In genomic region chr8:118284112-118285029, GRCm38 (mm10) we compare ENCODE assay signal across 8 mouse cellular contexts. TPM values are rescaled to one million over a fixed set of nuclear protein-coding genes. Genes with fewer than 3 reads are reported as not detected.
DNase-seq lines count a peak whose midpoint lies in the region; ATAC-seq and TF ChIP-seq lines count a peak whose summit lies in the region.

No protein-coding gene starts in this region.

- H3K27ac ChIP-seq in kidney, adult 2 months (ENCODE audit: insufficient read depth, low read depth, low read length) = no peak overlapping the region
- 0 out of 2 replicates have a peak overlapping the region, but pooled peaks have one; percentile 15 for H3K27ac ChIP-seq in forebrain, embryonic 11.5 days (ENCODE audit: low read depth, low read length)
- H3K27ac ChIP-seq in heart, postnatal 0 days (ENCODE audit: low read depth) = peak overlapping the region; percentile 98
- no peak overlapping the region for H3K27ac ChIP-seq in limb, embryonic 12.5 days
- H3K27ac ChIP-seq in neural tube, embryonic 13.5 days (replicated peaks) = peak overlapping the region; percentile 85

- H3K4me3 ChIP-seq in kidney, adult 2 months (ENCODE audit: insufficient read depth, low read depth, low read length) = peak overlapping the region; percentile 34
- H3K4me3 ChIP-seq in forebrain, embryonic 11.5 days (ENCODE audit: low read depth, low read length) = peak overlapping the region; percentile 44
- H3K4me3 ChIP-seq in heart, postnatal 0 days (ENCODE audit: low read depth, low read length) = peak overlapping the region; percentile 75
- peak overlapping the region; percentile 50 for H3K4me3 ChIP-seq in limb, embryonic 12.5 days (replicated peaks)
- peak overlapping the region; percentile 69 for H3K4me3 ChIP-seq in neural tube, embryonic 13.5 days

- no peaks in the 10 kb centered on the region for H3K27me3 ChIP-seq in kidney, adult 2 months (replicated peaks; ENCODE audit: control insufficient read depth, insufficient read depth, low read length)
- peaks cover 7% of the 10 kb centered on the region for H3K27me3 ChIP-seq in forebrain, embryonic 11.5 days (ENCODE audit: control insufficient read depth, insufficient read depth, low read length)
- no peaks in the 10 kb centered on the region for H3K27me3 ChIP-seq in heart, postnatal 0 days (ENCODE audit: control insufficient read depth, insufficient read depth, low read length)
- peaks cover 74% of the 10 kb centered on the region for H3K27me3 ChIP-seq in limb, embryonic 12.5 days
- peaks cover 21% of the 10 kb centered on the region; the same call in 1 of the 2 replicates for H3K27me3 ChIP-seq in neural tube, embryonic 13.5 days

- no peak for DNase-seq in kidney, adult 2 months
- no peak for DNase-seq in kidney, adult 9 months
- DNase-seq in adrenal gland, adult 8-10 months = peak; percentile 10
- peak; percentile 77 for DNase-seq in forebrain, embryonic 11.5 days (ENCODE audit: low spot score)
- DNase-seq in heart, postnatal 0 days (ENCODE audit: low spot score) = no peak
- DNase-seq in spleen, adult 12 weeks (ENCODE audit: low spot score) = no peak

- H3K4me2 ChIP-seq in forebrain, embryonic 11.5 days (ENCODE audit: low read depth, low read length, severe bottlenecking) = peak overlapping the region; percentile 94
- peak overlapping the region; percentile 89 for H3K4me2 ChIP-seq in heart, postnatal 0 days (ENCODE audit: low read depth, low read length)
- peak overlapping the region; percentile 90 for H3K4me2 ChIP-seq in limb, embryonic 12.5 days
- H3K4me2 ChIP-seq in neural tube, embryonic 13.5 days = peak overlapping the region; percentile 83

- no peaks in the 10 kb centered on the region for H3K36me3 ChIP-seq in kidney, adult 2 months (ENCODE audit: control insufficient read depth, insufficient read depth, low read length)
- no peaks in the 10 kb centered on the region for H3K36me3 ChIP-seq in forebrain, embryonic 11.5 days (ENCODE audit: control insufficient read depth, insufficient read depth, low read length)
- no peaks in the 10 kb centered on the region for H3K36me3 ChIP-seq in heart, postnatal 0 days (replicated peaks; ENCODE audit: control insufficient read depth, insufficient read depth, low read length)
- no peaks in the 10 kb centered on the region for H3K36me3 ChIP-seq in limb, embryonic 12.5 days
- H3K36me3 ChIP-seq in neural tube, embryonic 13.5 days = no peaks in the 10 kb centered on the region

- H3K9me3 ChIP-seq in forebrain, embryonic 11.5 days (ENCODE audit: control insufficient read depth, low read length) = no peaks in the 10 kb centered on the region
- no peaks in the 10 kb centered on the region for H3K9me3 ChIP-seq in heart, postnatal 0 days (replicated peaks; ENCODE audit: control insufficient read depth, low read length)
- H3K9me3 ChIP-seq in limb, embryonic 12.5 days = no peaks in the 10 kb centered on the region
- H3K9me3 ChIP-seq in neural tube, embryonic 13.5 days = no peaks in the 10 kb centered on the region

- 4% methylated on average over 46 of the region's 46 CpGs for WGBS in kidney, adult 2 months
- WGBS in forebrain, embryonic 11.5 days = 1% methylated on average over 45 of the region's 46 CpGs
- WGBS in heart, postnatal 0 days = 2% methylated on average over 41 of the region's 46 CpGs
- WGBS in limb, embryonic 12.5 days = under 1% methylated on average over 40 of the region's 46 CpGs
- 1% methylated on average over 46 of the region's 46 CpGs for WGBS in neural tube, embryonic 13.5 days

- H3K4me1 ChIP-seq in kidney, adult 2 months (ENCODE audit: control insufficient read depth, insufficient read depth, low read length) = no peaks in the 10 kb centered on the region
- peaks cover 5% of the 10 kb centered on the region; the same call in 1 of the 2 replicates for H3K4me1 ChIP-seq in forebrain, embryonic 11.5 days (replicated peaks; ENCODE audit: control insufficient read depth, insufficient read depth, low read length)
- peaks cover 46% of the 10 kb centered on the region for H3K4me1 ChIP-seq in heart, postnatal 0 days (ENCODE audit: control insufficient read depth, insufficient read depth)
- H3K4me1 ChIP-seq in limb, embryonic 12.5 days (replicated peaks) = peaks cover 22% of the 10 kb centered on the region
- peaks cover 38% of the 10 kb centered on the region for H3K4me1 ChIP-seq in neural tube, embryonic 13.5 days (replicated peaks)

- no peak for TF ChIP-seq CTCF in kidney, adult 2 months (conservative IDR thresholded peaks at IDR 0.05; ENCODE audit: insufficient read depth, insufficient read length, low read depth, low read length)
- no peak for TF ChIP-seq CTCF in heart, postnatal 0 days (IDR thresholded peaks at IDR 0.05; ENCODE audit: low read depth)

- no peak for TF ChIP-seq EP300 in heart, postnatal 0 days (IDR thresholded peaks at IDR 0.05; ENCODE audit: low read depth)

- TF ChIP-seq POLR2A in kidney, adult 2 months (IDR thresholded peaks at IDR 0.05; ENCODE audit: low read depth, low read length) = no peak

- ATAC-seq in forebrain, embryonic 11.5 days (replicated peaks; ENCODE audit: low FRiP score) = peak; percentile 78
- ATAC-seq in heart, postnatal 0 days (ENCODE audit: insufficient read depth, low read depth) = peak; percentile 10; the same call in 1 of the 2 replicates
- 0 out of 2 replicates have a peak, but pooled peaks have one; percentile 22 for ATAC-seq in limb, embryonic 12.5 days (ENCODE audit: insufficient number of reproducible peaks, insufficient read depth, low FRiP score, low TSS enrichment, low read depth)
- ATAC-seq in neural tube, embryonic 13.5 days (ENCODE audit: low read depth) = peak; percentile 71

- H3K9ac ChIP-seq in forebrain, embryonic 11.5 days (ENCODE audit: low read length) = peak overlapping the region; percentile 77
- peak overlapping the region; percentile 82 for H3K9ac ChIP-seq in heart, postnatal 0 days (replicated peaks; ENCODE audit: low read depth, low read length)
- H3K9ac ChIP-seq in limb, embryonic 12.5 days (replicated peaks) = peak overlapping the region; percentile 64
- H3K9ac ChIP-seq in neural tube, embryonic 13.5 days = peak overlapping the region; percentile 89

RNA-seq across cellular contexts. Expression of gene Cdh13, which starts 0.8 kb away (rescaled TPM):
- 11.6 and 13.4 TPM in 2 replicates for polyA plus RNA-seq in kidney, adult 2 months (2012; rRNA removed)
- total RNA-seq in adrenal gland, adult 8-10 months (2022) = 10 to 100 TPM in 1 of 4 experiments, 1 to 10 TPM in 3; 6.9 to 11.9 (median 7.5) TPM
- 5.6 and 7.4 TPM in 2 replicates for polyA plus RNA-seq in forebrain, embryonic 11.5 days (2014; fragmentation: Nextera tagmentation; extraction: Ambion mirVana)
- total RNA-seq in heart, postnatal 0 days (2014; rRNA removed; ENCODE audit: low replicate concordance) = 109 and 126 TPM in 2 replicates
- polyA plus RNA-seq in heart, postnatal 0 days (2015; fragmentation: Nextera tagmentation; extraction: Ambion mirVana) = 136 TPM in 2 replicates
- polyA plus RNA-seq in limb, embryonic 12.5 days (2016; fragmentation: Nextera tagmentation; extraction: Ambion mirVana) = 8.0 and 9.3 TPM in 2 replicates
- 60.9 and 69.8 TPM in 2 replicates for polyA plus RNA-seq in neural tube, embryonic 13.5 days (2015; fragmentation: Nextera tagmentation; extraction: Ambion mirVana)

Comparison
In these comparisons a context has a peak if more than half of its experiments do, and no peak if none do; other contexts are left out.
1. DNase-seq: peak in adrenal gland, adult 8-10 months (single experiment) and forebrain, embryonic 11.5 days (single experiment); none in kidney, adult 2 months (single experiment), kidney, adult 9 months (single experiment), heart, postnatal 0 days (single experiment) and spleen, adult 12 weeks (single experiment).
2. H3K27ac ChIP-seq: peak in forebrain, embryonic 11.5 days (single experiment), heart, postnatal 0 days (single experiment) and neural tube, embryonic 13.5 days (single experiment); none in kidney, adult 2 months (single experiment) and limb, embryonic 12.5 days (single experiment).
3. ATAC-seq: peak in every context shown above with its lines; median percentile 78 in forebrain, embryonic 11.5 days; 71 in neural tube, embryonic 13.5 days; 22 in limb, embryonic 12.5 days; 10 in heart, postnatal 0 days.
4. Peak in every context shown above with its lines, with median percentiles within 50 percentile points of each other: H3K4me3 ChIP-seq, H3K4me2 ChIP-seq and H3K9ac ChIP-seq.